Mouse (Mus musculus) myocyte (in vitro differentiated cells): ENCODE data around the gene Sec11a.

ENCODE experiments used
- CEBPB ChIP-seq: IDR thresholded peaks from 2 replicates; pipeline ENCODE4 v1.6.1; 2011; ENCODE audit warnings: mild to moderate bottlenecking, moderate library complexity; ENCODE audit not compliant: poor library complexity, insufficient read depth, severe bottlenecking
- E2F4 ChIP-seq: IDR thresholded peaks from one replicate; pipeline ENCODE4 v1.6.1; 2011; ENCODE audit warnings: mild to moderate bottlenecking, control low read depth, moderate library complexity; ENCODE audit not compliant: insufficient read depth
- MAX ChIP-seq: IDR thresholded peaks from one replicate; pipeline ENCODE4 v1.6.1; 2011; ENCODE audit warnings: low read depth, mild to moderate bottlenecking, control low read depth
- POLR2A ChIP-seq: IDR thresholded peaks from one replicate; pipeline ENCODE4 v1.6.1; 2011; ENCODE audit warnings: low read depth, mild to moderate bottlenecking, control low read depth, moderate library complexity; ENCODE audit not compliant: insufficient read length
- POLR2AphosphoS2 ChIP-seq: IDR thresholded peaks from one replicate; pipeline ENCODE4 v1.6.1; 2011; ENCODE audit warnings: low read depth, control low read depth; ENCODE audit not compliant: insufficient read length
- TCF12 ChIP-seq: IDR thresholded peaks from one replicate; pipeline ENCODE4 v1.6.1; 2011; ENCODE audit warnings: mild to moderate bottlenecking, control low read depth; ENCODE audit not compliant: poor library complexity, insufficient read depth, severe bottlenecking

- TF ChIP-seq CEBPB: no peak
- TF ChIP-seq MAX: no peak
- TF ChIP-seq POLR2A: no peak
- no peak for TF ChIP-seq TCF12
- no peak for TF ChIP-seq E2F4
- no peak for TF ChIP-seq POLR2AphosphoS2
Measured at GRCm38 (mm10) chr7:80897721-80898120, 49.9 kb downstream of the Sec11a start.
